Mouse (Mus musculus) right cerebral cortex, postnatal 36 days (tissue): Measurements from ENCODE around the gene Ptprb.

Experiments
- DNase-seq, 2 experiments: peaks; one replicate each; pipeline ENCODE4 v3.0.0; 2022; ENCODE audit warnings: low spot score in 2 of 2, mixed read lengths in 1 of 2

Gene Ptprb

GRCm38 (mm10) chr10:116275280-116275679 lies at the start of gene Ptprb:
Gene Ptprb (plus strand): TSS chr10:116275523.
- no peak for DNase-seq

DNA sequence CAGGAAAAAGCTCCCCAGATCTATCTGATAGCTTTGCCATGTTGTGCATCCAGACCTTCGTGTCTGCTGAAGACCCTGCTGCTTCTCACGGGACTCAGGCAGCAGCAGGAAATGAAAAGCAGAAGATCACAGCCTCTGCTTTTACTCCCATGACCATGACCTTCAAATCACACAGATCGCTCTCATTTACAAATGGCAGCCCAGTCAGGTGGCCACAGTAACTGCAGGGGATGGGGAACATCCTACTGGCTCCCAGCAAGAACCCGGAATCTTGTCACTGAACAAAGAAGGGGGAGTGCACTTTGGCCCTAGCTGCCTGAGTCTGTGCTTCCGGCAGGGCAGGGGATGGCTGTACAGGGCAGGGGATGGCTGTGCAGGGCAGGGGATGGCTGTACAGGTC lies 40.0 kb upstream of the Ptprb start:
- DNase-seq: no peak

DNA sequence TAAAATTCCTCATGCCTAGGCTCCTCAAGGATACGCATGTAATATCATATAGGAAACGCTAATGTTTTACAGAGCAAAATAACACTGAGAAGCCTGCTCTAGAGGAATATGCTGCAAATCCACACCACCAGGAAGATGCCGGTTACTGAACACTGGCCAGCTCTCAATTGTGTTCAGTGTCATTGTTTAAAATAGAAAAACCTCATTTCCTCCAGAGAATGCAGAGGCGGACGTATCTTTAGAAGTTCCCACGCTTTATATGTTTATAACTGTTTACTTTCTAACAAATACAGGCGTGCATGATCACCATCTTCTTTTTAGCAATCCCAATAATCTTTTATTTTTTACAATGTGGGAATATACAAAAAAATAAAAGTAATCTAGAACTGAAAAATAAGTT lies 33.1 kb upstream of the Ptprb start:
- no peak for DNase-seq

DNA sequence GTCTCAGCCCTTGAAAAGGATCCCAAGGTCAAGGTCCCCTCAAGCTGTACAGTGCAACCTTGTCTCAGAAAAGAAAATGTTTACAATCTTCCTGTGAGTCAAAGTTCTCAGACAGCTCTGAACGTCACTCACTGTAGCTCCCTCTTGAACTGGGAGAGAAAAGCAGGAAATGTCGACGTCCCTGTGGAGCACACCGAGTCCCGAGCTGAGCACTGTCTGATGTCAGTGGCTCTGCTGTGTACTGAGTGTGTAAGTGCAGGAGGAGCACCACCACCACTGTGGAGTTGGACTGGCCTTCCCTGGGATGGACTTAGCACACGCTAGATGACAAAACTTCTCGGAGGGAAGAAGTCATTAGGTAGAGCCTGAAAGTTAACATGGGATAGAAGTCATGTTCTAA lies 31.9 kb upstream of the Ptprb start:
- no peak for DNase-seq

DNA sequence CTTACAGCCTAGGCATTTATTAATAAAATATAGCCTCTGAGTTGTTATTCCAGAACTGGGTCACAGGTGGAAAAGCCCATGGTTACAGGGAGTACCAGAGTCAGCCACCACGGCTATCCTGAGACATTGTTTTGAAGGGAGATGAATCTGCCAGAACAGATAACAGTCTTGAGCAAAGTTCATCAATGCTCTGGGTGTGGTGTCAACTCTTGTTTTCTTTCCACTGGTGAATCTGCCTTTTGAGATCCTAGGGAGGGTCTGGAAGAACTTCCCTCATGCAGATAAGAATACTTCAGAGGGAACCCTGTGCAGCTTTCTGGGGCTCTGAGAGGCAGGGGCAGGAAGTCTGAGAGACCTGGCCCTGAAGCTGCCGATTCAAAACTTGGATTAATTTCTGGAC lies 29.7 kb upstream of the Ptprb start:
- DNase-seq: no peak

DNA sequence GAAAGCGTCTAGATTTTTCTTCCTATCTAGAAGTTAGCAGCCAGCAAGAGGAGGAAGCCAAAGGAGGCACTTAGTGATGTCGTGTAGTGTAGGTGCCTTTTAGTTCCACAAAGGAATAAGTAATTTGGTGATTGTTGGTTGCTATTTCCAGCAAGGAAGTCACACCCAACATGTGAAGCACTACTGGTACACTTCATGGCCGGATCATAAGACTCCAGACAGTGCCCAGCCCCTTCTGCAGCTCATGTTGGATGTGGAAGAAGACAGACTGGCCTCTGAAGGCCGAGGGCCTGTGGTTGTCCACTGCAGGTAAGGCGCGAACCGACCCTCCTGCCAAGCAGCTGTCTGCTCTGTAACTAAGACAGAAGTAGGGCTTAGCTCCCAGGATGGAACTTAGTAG lies 22.7 kb upstream of the Ptprb start:
- no peak for DNase-seq

DNA sequence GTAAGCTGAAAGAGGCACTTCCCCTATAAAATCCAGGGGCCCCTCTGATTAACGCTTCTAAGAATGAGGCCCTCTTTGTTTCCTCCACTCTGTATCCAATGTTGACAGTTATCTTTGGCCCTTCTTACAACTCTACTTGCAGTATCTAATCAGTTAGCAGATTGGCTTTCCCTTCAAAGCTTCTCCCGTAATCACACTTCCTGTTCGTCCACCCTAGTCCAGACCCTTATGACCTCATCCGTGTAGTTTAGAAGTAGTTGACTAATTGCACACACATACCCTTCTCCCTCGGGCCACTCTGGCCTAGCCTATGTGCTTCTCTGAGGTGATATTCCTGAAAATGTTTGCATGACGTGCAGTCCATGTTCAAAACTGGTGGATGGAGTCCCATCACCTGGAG lies 21.4 kb upstream of the Ptprb start:
- no peak for DNase-seq

DNA sequence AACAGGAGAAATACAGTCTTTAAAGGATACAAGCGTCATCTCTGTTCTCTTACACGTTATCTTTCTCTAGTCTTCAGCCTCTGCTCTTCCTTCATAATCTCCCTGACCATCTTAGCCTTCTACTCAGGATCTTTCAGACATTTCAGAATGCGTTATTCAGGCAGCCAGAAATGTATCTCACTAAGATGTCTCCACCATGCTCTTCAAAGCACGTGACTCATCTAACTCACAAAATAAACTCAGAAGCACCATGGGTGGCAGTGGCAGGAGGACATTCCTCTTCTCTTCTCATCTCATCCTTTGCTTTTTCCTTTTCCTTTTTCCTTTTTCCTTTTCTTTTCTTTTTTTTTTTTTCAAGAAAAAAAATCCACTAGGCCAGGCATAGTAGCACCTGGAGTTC lies 16.0 kb upstream of the Ptprb start:
- no peak for DNase-seq

DNA sequence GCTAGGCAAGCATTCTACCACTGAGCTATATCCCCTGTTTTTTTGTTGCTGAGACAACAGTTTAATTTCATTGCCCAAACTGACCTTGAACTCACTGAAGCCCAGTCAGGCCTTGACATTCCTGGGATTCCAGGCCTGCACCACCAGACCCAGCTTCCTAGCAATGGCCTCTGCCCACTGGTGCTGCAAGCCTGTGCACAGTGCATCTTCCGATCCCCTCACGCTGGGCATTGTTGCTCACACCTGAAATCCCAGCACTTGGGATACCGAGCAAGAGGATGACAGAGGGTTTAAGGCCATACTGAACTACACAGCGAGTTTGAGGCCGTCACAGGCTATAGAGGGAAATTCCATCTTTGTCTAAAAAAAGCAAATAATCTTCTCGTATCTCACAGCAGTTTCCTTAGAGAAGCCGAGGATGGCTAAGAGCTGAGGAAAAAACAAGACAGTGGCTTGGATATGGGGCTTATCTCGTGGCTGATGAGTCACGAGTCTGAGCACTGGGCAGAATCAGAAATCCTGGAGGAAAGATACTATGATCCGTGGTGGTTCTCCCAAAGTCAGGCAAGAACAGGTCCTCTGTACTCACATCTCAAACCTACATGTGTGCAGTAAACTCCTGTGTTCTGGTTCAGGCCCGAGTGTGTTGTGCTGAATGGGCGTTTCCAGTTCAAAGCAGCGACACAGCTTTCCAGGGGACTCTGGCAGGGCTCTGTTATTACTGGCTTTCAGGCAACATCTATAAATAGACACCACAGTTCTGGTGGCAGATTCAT lies 14.5 kb upstream of the Ptprb start:
- peak; percentile 24 to 61 for DNase-seq

DNA sequence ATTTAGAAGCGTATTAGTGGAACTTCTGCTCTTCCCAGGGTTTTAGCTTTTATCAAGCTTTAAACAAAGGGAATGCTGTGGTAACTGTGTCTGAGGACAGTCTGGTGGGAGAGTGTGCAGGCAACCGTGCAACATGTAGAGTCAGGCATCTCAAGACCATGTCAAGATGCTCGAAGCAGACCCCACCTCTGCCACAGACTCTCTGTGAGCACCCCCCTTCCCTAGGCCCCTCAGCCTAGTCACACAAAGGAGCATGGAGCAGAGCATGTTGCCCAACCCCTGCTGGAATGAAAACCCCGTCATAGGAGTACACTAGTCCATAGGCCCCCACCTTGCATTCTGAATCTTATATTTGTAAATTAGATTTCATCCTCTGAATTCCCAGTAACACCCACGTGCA lies 13.8 kb upstream of the Ptprb start:
- peak in 1 of 2 experiments; percentile 14 for DNase-seq

DNA sequence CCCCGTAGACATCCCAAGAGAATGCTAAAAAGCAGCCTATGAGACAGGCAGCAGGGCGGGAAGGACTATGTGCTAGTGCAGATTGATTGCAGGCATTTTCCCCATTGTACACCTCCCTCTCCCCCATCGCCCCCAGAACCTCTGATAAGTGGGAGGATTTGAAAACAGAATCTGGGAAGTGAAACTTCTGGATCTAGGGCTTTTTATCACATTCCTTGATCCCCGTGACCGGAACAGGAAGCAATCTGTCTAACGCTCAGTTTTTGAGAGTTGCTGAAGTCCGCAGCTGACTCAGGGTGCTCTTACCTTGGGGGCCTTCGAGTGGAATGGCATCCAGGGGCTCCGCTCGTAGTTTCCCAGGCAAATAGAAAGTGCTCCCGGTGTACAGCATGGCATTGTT lies 10.8 kb upstream of the Ptprb start:
- DNase-seq: no peak

GRCm38 (mm10) chr10:116266561-116267433 lies 8.5 kb upstream of the Ptprb start:
- peak in 1 of 2 experiments; percentile 23 for DNase-seq

GRCm38 (mm10) chr10:116267434-116267822 lies 7.9 kb upstream of the Ptprb start:
- no peak for DNase-seq

DNA sequence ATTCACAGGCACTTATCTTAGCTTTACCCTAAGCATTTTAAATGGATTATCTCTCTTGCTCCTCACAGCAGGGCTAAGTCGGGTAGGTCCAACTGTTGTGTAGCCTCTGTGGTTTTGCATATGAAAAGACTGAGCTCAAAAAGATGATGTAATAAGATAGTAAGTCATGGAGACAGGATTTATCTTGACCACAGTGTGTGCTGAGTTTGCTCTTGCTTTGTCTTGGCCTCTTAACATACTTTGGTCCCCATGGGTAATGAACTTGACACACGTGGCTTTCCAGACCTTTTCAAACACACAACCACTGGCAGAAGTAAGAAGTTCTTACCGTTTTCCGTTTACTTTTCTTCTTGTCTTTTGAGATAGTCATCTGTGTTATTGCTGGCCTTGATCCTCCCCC lies 7.0 kb upstream of the Ptprb start:
- DNase-seq: no peak

DNA sequence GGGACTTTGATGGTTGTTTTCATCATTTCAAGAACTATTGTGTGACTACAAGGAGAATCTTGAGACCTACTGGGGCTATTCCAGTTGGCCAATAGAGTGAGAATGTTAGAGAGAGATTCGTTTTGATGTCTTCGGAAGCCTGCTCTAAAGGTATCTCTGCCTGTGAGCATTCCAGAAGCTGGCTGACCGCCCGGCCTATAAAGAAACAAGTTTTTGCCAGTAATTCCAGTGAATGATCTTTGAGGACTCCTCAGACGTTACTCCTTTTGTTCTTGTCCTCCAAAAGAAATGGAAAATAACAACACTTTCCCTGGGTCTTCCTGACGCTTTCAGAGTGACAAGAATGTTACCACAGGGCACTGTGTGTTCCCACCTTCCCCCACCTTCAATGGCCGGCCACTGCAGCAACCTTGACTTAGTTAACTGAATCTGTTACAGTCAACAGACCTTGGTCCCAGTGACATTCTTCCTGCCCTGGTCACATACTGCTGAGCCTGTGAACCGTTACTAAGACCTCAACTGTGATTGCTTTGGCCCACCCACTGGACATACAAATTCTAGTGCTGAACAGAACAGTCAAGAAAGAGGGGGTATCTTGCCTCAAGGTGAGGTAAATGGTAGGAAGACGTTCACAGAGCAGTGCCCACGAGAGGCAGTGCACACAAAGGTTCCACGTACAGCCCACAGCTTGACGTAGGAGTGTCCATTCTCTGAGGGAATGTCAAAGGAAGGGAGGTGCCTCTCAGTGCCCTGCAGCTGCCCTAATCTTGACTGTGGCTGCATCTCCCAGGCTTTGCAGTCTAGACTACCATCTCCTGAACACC lies 4.5 kb upstream of the Ptprb start:
- no peak for DNase-seq

DNA sequence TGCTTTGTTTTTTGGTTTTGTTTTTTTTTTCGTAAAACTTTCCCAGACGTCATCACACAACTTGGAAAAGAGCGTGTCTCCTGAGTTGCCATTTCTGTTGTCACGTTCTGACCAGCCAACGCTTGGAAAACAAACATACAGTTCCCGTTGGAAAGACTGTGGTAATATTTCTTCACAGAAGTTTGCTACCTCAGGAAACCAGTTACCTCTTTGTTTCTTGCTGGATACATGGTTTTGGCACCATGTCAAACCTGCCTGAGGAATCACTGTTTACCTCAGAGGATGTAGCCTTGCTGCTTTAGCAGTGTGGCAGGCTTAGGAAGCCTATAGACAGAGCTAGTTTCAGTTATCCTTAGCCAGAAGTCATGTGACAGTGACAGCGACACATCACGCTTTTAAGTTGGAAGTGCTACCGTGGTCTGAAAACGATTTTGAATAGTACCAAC lies 3.8 kb upstream of the Ptprb start:
- DNase-seq: no peak

DNA sequence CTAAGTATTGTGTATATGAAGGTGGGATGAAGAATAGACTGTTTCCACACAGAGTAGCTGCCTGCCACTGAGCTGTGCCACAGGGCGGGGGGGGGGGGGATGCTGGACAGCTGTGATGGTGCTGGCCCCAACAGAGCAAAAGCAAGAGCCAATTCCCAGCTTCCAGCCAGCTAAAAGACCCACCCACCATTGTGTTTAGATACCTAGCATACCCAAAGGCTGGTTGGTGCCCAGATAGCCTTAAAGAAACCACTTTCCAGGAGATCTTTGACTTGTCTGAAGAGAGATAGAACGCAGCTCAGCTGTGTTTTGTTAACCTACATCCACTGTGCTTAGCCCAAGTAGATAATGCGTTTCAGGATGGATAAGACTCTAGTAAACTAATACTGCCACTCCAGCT lies 3.2 kb upstream of the Ptprb start:
- DNase-seq: no peak

DNA sequence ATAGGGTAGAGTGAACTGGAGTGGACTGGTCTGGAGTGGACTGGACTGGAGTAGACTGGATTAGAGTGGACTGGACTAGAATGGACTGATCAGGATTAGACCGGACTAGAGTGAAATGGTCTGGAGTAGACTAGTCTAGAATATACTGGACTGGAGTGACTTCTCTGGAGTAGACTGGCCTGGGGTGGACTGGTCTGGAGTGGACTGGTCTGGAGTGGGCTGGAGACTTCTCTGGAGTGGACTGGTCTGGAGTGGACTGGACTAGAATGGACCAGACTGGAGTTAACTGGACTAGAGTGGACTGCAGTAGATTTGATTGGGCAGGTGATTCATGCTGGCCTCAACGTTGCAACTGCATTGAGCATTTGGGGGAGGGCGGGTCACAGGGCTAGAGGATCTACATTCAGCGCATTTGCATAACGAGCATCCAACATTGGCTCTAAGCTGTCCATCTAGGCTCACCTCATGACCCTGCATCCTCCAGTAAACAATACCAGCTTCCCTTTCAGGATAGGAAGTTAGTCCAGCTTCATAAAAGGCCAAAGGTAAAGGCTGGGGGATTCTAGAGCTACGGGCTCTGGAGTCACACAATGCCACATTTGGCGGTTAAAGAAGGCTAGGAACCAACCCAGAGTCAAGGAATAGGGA lies 11.5 kb downstream of the Ptprb start:
- no peak for DNase-seq

DNA sequence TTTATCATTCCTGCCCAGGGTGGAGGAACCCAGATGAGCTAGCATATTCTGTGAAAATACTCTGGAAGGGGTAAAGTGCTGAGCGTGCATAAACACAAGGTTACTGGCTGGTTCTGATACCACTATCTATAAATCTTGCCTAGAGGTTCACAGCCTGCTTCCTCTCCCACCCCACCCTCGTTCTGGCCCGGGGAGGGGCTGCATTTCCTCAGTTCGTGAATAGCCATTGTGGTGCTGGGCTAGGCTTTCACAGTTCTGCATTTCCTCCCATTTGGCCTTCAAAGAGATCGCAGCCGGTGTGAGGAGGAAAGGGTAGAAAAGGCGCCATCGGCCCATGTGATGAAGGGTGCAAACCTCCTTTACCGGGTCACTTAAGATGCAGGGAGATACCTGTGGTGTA lies 12.8 kb downstream of the Ptprb start:
- no peak for DNase-seq

GRCm38 (mm10) chr10:116290483-116290882 lies 15.2 kb downstream of the Ptprb start:
- DNase-seq: no peak

GRCm38 (mm10) chr10:116291153-116291755 lies 15.9 kb downstream of the Ptprb start:
- DNase-seq: peak; percentile 60 to 78
